Mouse (Mus musculus) limb, embryonic 13.5 days (tissue): ENCODE measurements around the gene Dleu7. TPM values are rescaled to one million over a fixed set of nuclear protein-coding genes. Genes with fewer than 3 reads are reported as not detected.

Source experiments
- ATAC-seq: fragments of 200-750 bp; cut with Nextera tagmentation; 2 replicates; pipeline ENCODE4 v1.8.0; 2017; ENCODE audit warnings: low read depth, moderate number of reproducible peaks, moderate TSS enrichment; ENCODE audit not compliant: low FRiP score
- H3K27ac ChIP-seq: fragments of 300-500 bp; sonication (generic); 2 replicates; pipeline ENCODE4 v1.5.1; 2015; ENCODE audit warnings: inconsistent platforms, mild to moderate bottlenecking, moderate library complexity
- H3K27me3 ChIP-seq: fragments of 300-500 bp; sonication (generic); 2 replicates; pipeline ENCODE4 v1.6.1; 2015; ENCODE audit warnings: mild to moderate bottlenecking, inconsistent platforms
- H3K36me3 ChIP-seq: fragments of 300-500 bp; sonication (generic); 2 replicates; pipeline ENCODE4 v1.6.1; 2015; ENCODE audit warnings: inconsistent platforms, mild to moderate bottlenecking, moderate library complexity
- H3K4me1 ChIP-seq: fragments of 300-500 bp; sonication (generic); 2 replicates; pipeline ENCODE4 v1.6.1; 2015; ENCODE audit warnings: inconsistent platforms
- H3K4me2 ChIP-seq: fragments of 300-500 bp; sonication (generic); replicated peaks from 2 replicates; pipeline ENCODE4 v1.6.1; 2015; ENCODE audit warnings: inconsistent platforms, mild to moderate bottlenecking, moderate library complexity
- H3K4me3 ChIP-seq: fragments of 300-500 bp; sonication (generic); 2 replicates; pipeline ENCODE4 v1.5.1; 2015; ENCODE audit warnings: moderate library complexity, mild to moderate bottlenecking, inconsistent platforms
- H3K9ac ChIP-seq: fragments of 300-500 bp; sonication (generic); 2 replicates; pipeline ENCODE4 v1.6.1; 2015; ENCODE audit warnings: mild to moderate bottlenecking, inconsistent platforms
- H3K9me3 ChIP-seq: fragments of 300-500 bp; sonication (generic); 2 replicates; pipeline ENCODE4 v1.6.1; 2016; ENCODE audit warnings: inconsistent platforms
- WGBS: fragments of 180-500 bp; shearing (Covaris S2); methylation state at CpG from one replicate; pipeline ENCODE4 v1.1.7; 2015; 5-methylcytosine and 5-hydroxymethylcytosine counted together
- polyA plus RNA-seq: library from polyadenylated mRNA; unstranded; fragments of >200 nt; fragmentation: Nextera tagmentation; extraction: Ambion mirVana; gene quantifications from 2 replicates; pipeline ENCODE4 v1.2.1, GENCODE M21; 2015

Dleu7 gene
- polyA plus RNA-seq, 1 experiment from 2014 or later = 1.6 TPM

DNA sequence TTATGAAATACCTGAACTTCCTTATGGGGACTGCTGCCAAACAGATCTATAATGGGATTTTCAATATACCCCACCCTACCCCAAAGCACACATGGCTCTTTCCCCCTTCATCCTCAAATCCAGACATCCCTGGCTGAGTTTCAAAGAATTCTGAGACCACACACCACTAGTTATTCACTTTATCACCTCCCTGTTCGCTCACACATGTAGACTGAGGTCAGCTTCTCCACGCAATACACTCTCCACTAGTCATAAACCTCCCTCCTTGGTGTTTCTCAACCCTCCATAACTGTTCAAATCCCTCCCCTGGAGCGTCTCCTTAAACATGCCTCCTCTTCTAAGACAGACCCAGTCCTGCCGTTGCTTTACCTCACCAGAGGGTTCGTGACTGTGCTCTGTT, 30.6 kb upstream of the Dleu7 start:
- H3K9ac ChIP-seq = no peak overlapping the region
- peak; percentile 81 for ATAC-seq
- H3K27me3 ChIP-seq = no peaks in the 10 kb centered on the region

DNA sequence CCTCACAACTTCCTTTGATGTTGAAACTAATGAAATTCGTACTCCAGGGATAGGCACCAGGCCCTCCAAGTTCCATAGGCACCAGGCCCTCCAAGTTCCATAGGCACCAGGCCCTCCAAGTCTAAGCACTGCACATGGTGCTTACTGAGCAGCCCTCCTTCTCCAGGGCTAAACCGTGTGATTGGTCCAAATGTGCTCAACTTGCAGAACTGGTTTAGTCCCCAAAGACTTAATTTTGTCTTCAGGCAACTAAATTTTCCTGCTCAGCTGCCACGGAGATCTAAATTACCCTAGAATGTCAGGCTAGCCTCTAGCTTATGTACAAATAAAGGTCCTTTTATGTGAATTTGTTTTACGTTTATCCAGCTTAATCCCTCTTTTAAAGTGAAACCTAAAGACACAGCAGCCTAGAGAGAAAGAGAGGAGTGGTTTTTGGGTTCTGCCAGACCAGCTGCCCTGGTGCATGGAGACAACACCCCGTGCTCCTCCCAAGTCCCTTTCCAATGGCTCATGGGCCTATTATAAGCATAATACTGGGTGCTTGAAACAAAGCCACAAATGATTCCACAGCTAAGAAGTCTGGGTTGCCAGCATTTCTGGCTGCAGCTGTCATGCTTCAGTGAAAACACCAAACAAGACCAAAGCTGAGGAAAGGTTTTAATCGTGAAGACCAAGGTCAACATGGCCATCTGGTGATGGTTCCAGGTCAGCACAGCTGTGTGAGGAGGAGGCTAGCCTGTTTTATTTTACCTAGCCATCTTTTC, 29.9 kb upstream of the Dleu7 start:
- H3K4me2 ChIP-seq = no peak overlapping the region
- H3K4me1 ChIP-seq = peaks cover 25% of the 10 kb centered on the region
- no peaks in the 10 kb centered on the region for H3K36me3 ChIP-seq
- no peaks in the 10 kb centered on the region for H3K27me3 ChIP-seq
- 23% methylated on average over 6 of the region's 6 CpGs for WGBS
- no peak overlapping the region; the same call in 1 of the 2 replicates for H3K27ac ChIP-seq
- peak; percentile 48 for ATAC-seq
- no peaks in the 10 kb centered on the region for H3K9me3 ChIP-seq
- H3K9ac ChIP-seq = no peak overlapping the region
- no peak overlapping the region for H3K4me3 ChIP-seq

More for the DNA sequence above, 30.6 kb upstream of the Dleu7 start:
- 47% methylated on average over 5 of the region's 5 CpGs for WGBS
- H3K4me1 ChIP-seq = peaks cover 25% of the 10 kb centered on the region
- H3K9me3 ChIP-seq = no peaks in the 10 kb centered on the region
- H3K4me3 ChIP-seq = no peak overlapping the region
- no peak overlapping the region for H3K27ac ChIP-seq
- H3K36me3 ChIP-seq = no peaks in the 10 kb centered on the region
- no peak overlapping the region for H3K4me2 ChIP-seq

DNA sequence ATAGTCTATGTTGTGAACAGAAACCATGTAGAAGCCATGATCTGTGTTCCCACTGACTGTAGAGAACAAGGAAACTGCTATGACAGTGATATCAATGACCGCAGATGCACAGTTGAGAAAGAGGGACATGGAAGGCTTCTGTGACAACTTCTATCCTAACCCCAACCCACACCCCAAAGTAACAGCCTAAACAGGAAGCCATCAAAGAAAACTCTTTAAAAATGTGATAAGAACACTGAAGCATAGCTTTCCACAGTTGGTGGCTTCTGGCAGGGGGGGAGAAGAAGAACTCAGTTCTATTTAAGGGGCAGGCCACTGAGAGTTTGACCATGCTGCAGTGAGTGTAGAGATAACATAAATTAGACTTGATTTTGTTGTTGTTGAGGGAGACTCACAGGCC, 18.8 kb upstream of the Dleu7 start:
- no peak overlapping the region for H3K27ac ChIP-seq
- peaks cover 29% of the 10 kb centered on the region for H3K4me1 ChIP-seq
- no peaks in the 10 kb centered on the region for H3K9me3 ChIP-seq
- no peaks in the 10 kb centered on the region for H3K36me3 ChIP-seq
- no peaks in the 10 kb centered on the region for H3K27me3 ChIP-seq
- H3K9ac ChIP-seq = no peak overlapping the region
- no peak overlapping the region for H3K4me2 ChIP-seq
- no peak overlapping the region for H3K4me3 ChIP-seq
- WGBS = 97% methylated on average over 1 of the region's 1 CpGs
- ATAC-seq = no peak

DNA sequence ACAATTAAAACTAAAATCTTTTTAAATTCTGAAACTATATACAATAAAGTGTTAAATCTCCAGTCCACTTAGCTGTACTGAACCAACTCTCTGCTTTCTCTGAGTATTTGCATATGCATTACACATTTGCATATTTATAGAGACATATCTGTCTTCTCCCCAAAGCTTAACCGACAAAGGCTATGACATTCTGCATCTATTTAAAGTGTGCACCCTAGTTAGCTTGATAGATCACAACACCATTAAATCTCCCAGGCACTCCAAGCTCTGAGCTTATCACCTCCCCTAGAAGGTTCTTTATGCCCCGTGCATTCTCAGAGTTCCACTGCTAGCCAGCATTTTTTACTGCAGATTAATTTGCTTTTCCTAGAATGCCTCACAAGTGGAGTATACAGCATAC, 16.2 kb upstream of the Dleu7 start:
- no peak overlapping the region for H3K9ac ChIP-seq
- H3K36me3 ChIP-seq = no peaks in the 10 kb centered on the region
- no peak for ATAC-seq
- no peak overlapping the region for H3K4me2 ChIP-seq
- H3K27ac ChIP-seq = no peak overlapping the region
- WGBS = 48% methylated on average over 2 of the region's 2 CpGs
- H3K9me3 ChIP-seq = no peaks in the 10 kb centered on the region
- H3K4me3 ChIP-seq = no peak overlapping the region
- peaks cover 29% of the 10 kb centered on the region for H3K4me1 ChIP-seq
- no peaks in the 10 kb centered on the region for H3K27me3 ChIP-seq

DNA sequence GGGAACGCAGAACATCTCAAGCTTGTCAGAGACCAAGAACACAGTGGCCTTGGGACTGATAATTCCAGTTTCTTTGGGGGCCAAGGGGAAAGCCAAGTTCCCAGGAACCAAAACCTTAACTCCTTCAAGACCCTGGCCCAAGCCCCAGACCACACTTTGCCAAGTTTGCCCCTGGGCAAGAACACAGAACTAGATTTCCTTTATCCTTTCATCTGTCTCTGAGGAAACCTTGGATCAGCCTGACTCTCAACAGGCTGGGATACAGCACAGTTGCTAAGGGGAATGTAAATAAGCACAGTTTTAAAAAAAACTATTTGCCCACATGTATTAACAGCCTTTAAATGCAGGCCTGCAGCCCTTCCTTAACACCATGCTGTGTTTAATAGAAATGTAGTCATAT, 14.7 kb upstream of the Dleu7 start:
- H3K4me3 ChIP-seq = no peak overlapping the region
- 76% methylated on average over 1 of the region's 1 CpGs for WGBS
- H3K4me1 ChIP-seq = peaks cover 21% of the 10 kb centered on the region
- no peak overlapping the region for H3K9ac ChIP-seq
- no peak; the same call in 1 of the 2 replicates for ATAC-seq
- no peak overlapping the region for H3K27ac ChIP-seq
- H3K9me3 ChIP-seq = no peaks in the 10 kb centered on the region
- no peaks in the 10 kb centered on the region for H3K27me3 ChIP-seq
- no peaks in the 10 kb centered on the region for H3K36me3 ChIP-seq
- no peak overlapping the region for H3K4me2 ChIP-seq

DNA sequence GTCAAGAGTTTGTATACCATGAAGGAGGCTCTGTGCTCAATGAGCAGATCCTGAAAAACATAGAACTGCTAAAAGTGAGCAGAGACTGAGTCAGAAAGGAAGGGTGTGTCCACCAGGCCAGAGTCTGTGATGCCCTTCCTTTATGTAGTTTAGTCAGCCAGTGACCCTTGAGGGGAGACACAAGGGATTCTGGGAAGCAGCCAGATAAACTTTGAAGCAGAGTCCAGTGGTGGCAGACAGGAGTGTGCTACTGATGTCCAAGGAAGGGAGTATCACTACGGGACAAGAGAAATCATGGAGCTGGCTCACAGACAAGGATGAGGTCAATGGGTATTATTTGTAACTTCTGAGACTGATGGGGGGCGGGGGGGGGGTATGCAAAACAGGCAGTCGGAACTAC, 7.2 kb upstream of the Dleu7 start:
- H3K27me3 ChIP-seq = no peaks in the 10 kb centered on the region
- H3K27ac ChIP-seq = no peak overlapping the region
- no peak overlapping the region for H3K4me2 ChIP-seq
- no peaks in the 10 kb centered on the region for H3K36me3 ChIP-seq
- H3K9ac ChIP-seq = no peak overlapping the region
- H3K4me3 ChIP-seq = no peak overlapping the region
- WGBS = 68% methylated on average over 3 of the region's 3 CpGs
- no peak for ATAC-seq
- no peaks in the 10 kb centered on the region for H3K9me3 ChIP-seq
- no peaks in the 10 kb centered on the region for H3K4me1 ChIP-seq

DNA sequence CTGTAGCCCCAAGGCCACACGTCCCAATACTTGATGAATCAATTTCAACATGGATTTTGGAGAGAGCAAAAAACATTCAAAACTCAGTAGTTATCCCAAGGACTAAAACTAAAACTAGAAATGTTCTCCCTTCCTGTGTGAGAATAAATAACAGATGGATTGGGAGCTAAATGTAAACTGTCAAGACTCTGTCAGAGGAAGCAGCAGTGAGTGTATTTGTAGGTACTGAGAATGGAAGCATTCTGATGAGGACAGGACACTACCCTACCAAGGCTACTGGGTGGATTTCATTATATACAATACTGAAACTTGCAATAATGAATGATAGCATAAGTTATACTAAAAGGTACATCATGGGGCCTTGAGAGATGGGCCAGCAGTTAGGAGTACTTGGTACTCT, 6.0 kb upstream of the Dleu7 start:
- ATAC-seq = no peak
- Histone ChIP-seq H3K4me3 (no peak overlapping the region), H3K27ac (no peak overlapping the region), H3K36me3 (no peaks in the 10 kb centered on the region), H3K9ac (no peak overlapping the region), H3K9me3 (no peaks in the 10 kb centered on the region), H3K4me2 (no peak overlapping the region), H3K27me3 (no peaks in the 10 kb centered on the region), H3K4me1 (no peaks in the 10 kb centered on the region)
- 88% methylated on average over 1 of the region's 1 CpGs for WGBS

DNA sequence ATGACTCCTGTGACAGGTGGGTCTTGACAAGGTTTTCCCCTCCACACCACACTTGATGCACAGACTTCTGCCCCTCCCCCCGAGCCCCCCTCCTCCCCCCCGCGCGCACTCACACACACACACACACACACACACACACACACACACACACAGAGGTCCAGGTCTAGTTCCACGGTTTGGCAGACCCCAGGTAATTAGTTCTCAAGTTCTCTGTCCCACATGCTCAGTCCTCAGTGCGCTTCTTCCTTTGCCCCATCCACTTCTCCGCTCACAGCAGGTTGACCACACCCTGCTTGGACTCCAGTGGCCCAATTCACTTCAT, 720 bp downstream of the Dleu7 start:
- ATAC-seq = no peak
- 26% methylated on average over 4 of the region's 7 CpGs for WGBS
- H3K4me3 ChIP-seq = peak overlapping the region; percentile 53
- peak overlapping the region; percentile 98 for H3K4me2 ChIP-seq
- no peak overlapping the region for H3K27ac ChIP-seq
- peaks cover 24% of the 10 kb centered on the region for H3K27me3 ChIP-seq
- no peaks in the 10 kb centered on the region for H3K36me3 ChIP-seq
- H3K4me1 ChIP-seq = peaks cover 12% of the 10 kb centered on the region
- peak overlapping the region; percentile 73 for H3K9ac ChIP-seq
- no peaks in the 10 kb centered on the region for H3K9me3 ChIP-seq

DNA sequence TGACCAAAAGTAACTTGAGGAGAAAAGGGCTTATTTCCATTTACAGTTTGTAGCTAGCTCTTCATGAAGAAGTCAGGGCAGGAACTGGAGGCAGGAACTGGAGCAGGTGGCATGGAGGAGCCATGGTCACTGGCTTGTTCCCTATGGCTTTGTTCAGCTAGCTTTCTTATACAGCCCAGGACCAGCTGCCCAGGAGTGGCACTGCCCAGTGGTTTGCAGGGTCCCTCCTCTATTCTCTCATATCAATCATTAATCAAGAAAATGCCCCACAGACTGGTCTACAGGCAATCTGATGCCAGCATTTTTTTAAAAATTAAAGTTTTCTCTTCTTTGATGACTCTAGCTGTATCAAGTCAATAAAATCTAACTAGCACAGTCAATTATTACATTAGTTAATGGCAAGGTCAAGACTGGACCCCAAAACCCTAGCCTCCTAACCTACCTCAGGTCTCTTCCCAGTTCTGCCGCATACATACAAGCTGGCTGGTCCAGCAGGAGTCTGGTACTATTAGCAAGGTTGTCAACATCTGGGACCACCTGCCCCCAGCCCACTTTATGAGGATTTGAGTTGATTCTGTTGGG, 1.4 kb downstream of the Dleu7 start:
- WGBS = 85% methylated on average over 1 of the region's 1 CpGs
- peaks cover 24% of the 10 kb centered on the region for H3K27me3 ChIP-seq
- H3K9me3 ChIP-seq = no peaks in the 10 kb centered on the region
- no peak for ATAC-seq
- H3K9ac ChIP-seq = no peak overlapping the region
- no peak overlapping the region for H3K4me2 ChIP-seq
- H3K4me1 ChIP-seq = peaks cover 12% of the 10 kb centered on the region
- no peak overlapping the region for H3K4me3 ChIP-seq
- H3K27ac ChIP-seq = no peak overlapping the region
- H3K36me3 ChIP-seq = no peaks in the 10 kb centered on the region

DNA sequence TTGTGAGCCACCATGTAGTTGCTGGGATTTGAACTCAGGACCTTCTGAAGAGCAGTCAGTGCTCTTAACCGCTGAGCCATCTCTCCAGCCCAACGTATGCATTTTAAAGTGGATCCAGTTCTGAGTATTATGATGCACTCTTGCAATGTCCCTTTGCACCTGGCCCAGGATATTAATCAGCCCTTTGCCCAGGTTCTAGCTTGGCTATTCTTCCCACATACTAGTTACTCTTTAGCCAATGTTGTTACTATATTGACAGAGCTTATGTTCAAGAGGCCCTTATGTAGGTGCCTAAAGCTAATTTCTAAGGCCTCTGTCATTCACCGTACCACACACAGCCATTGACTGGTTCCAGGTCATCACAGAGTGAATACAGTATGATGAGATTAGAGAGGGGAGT, 4.1 kb downstream of the Dleu7 start:
- H3K36me3 ChIP-seq = no peaks in the 10 kb centered on the region
- no peak overlapping the region for H3K4me2 ChIP-seq
- H3K9me3 ChIP-seq = no peaks in the 10 kb centered on the region
- 95% methylated on average over 3 of the region's 3 CpGs for WGBS
- ATAC-seq = no peak
- H3K4me3 ChIP-seq = no peak overlapping the region
- no peak overlapping the region for H3K9ac ChIP-seq
- no peak overlapping the region for H3K27ac ChIP-seq
- H3K4me1 ChIP-seq = peaks cover 12% of the 10 kb centered on the region
- H3K27me3 ChIP-seq = peaks cover 24% of the 10 kb centered on the region

DNA sequence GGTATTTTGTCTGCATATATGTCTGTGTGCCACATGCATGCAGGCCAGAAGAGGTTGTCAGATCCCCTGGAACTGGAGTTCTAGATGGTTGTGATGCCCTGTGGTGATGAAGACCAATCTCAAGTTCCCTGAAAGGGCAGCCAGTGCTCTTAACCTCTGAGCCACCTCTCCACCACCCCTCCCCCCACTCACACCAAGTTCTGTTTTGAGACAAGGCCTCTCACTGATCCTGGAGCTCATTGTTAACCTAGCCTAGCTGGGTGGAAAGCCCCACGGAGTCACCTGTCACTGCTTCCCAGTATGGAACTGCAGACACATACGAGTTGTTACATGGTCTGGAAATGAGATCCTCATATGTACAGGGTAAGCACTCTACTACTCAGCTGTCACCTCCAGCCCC, 9.9 kb downstream of the Dleu7 start:
- H3K9me3 ChIP-seq = no peaks in the 10 kb centered on the region
- H3K27me3 ChIP-seq = no peaks in the 10 kb centered on the region
- no peak overlapping the region for H3K4me2 ChIP-seq
- H3K4me3 ChIP-seq = no peak overlapping the region
- WGBS = 66% methylated on average over 2 of the region's 2 CpGs
- peaks cover 24% of the 10 kb centered on the region for H3K4me1 ChIP-seq
- no peak overlapping the region for H3K9ac ChIP-seq
- H3K36me3 ChIP-seq = no peaks in the 10 kb centered on the region
- no peak for ATAC-seq
- H3K27ac ChIP-seq = no peak overlapping the region

DNA sequence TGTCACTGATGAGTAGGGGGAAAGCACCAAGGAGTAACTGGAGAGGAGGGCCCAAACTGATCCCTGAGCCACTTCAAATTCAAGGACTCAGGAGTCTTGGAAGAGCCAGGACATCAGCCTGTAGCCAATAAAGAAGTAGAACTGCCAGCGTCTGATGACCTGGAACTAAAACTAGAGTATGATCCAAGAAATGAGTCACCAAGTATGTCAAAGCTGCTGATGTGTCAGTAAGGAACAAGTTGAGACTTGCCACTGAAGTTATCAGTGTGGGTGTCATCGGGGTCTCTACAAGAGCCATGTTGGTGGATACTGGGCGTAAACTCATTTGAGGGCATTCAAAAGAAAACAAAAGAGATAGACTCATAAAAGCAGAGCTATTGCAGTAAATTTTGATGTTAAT, 19.2 kb downstream of the Dleu7 start:
- no peaks in the 10 kb centered on the region for H3K36me3 ChIP-seq
- 96% methylated on average over 3 of the region's 3 CpGs for WGBS
- no peak for ATAC-seq
- no peaks in the 10 kb centered on the region for H3K27me3 ChIP-seq
- H3K9ac ChIP-seq = no peak overlapping the region
- no peaks in the 10 kb centered on the region for H3K9me3 ChIP-seq
- peaks cover 7% of the 10 kb centered on the region; the same call in 1 of the 2 replicates for H3K4me1 ChIP-seq
- H3K27ac ChIP-seq = no peak overlapping the region
- no peak overlapping the region for H3K4me3 ChIP-seq
- no peak overlapping the region for H3K4me2 ChIP-seq
